In genomic region chr4:152009076-152010051, GRCm38 (mm10) we compare ENCODE assay signal across 8 mouse cellular contexts. TPM values are rescaled to one million over a fixed set of nuclear protein-coding genes. Genes with fewer than 3 reads are reported as not detected.
DNase-seq lines count a peak whose midpoint lies in the region; ATAC-seq lines count a peak whose summit lies in the region.

No protein-coding gene starts in this region.

- H3K27ac ChIP-seq in brown adipose tissue, adult 24 weeks (replicated peaks; ENCODE audit: low read depth, low read length), result no peak overlapping the region; the same call in 1 of the 2 replicates
- peak overlapping the region; percentile 62 for H3K27ac ChIP-seq in forebrain, embryonic 14.5 days (ENCODE audit: low read depth, low read length)
- H3K27ac ChIP-seq in hindbrain, embryonic 12.5 days, result peak overlapping the region; percentile 31

- WGBS in forebrain, embryonic 14.5 days, result under 1% methylated on average over 101 of the region's 115 CpGs
- WGBS in hindbrain, embryonic 12.5 days, result under 1% methylated on average over 112 of the region's 115 CpGs

- H3K4me2 ChIP-seq in forebrain, embryonic 14.5 days (ENCODE audit: low read length), result peak overlapping the region; percentile 100
- peak overlapping the region; percentile 100 for H3K4me2 ChIP-seq in hindbrain, embryonic 12.5 days (replicated peaks)

- H3K9me3 ChIP-seq in forebrain, embryonic 14.5 days (replicated peaks; ENCODE audit: control insufficient read depth, low read length), result no peaks in the 10 kb centered on the region
- H3K9me3 ChIP-seq in hindbrain, embryonic 12.5 days (replicated peaks), result no peaks in the 10 kb centered on the region

- DNase-seq in MEL-GATA-1-ER (ENCODE audit: extremely low read depth, low read depth), result peak; percentile 16
- DNase-seq in forebrain, embryonic 14.5 days (ENCODE audit: low spot score), result peak; percentile 65
- peak; percentile 79 to 85 for DNase-seq in left cerebral cortex, postnatal 14 days (ENCODE audit: low spot score in 2 of 2)
- peak; percentile 87 for DNase-seq in skeletal muscle tissue, adult 2 months (ENCODE audit: low read depth, low spot score)

- peaks cover 7% of the 10 kb centered on the region; the same call in 1 of the 2 replicates for H3K4me1 ChIP-seq in brown adipose tissue, adult 24 weeks (ENCODE audit: control insufficient read depth, insufficient read depth, insufficient read length, low read length)
- H3K4me1 ChIP-seq in forebrain, embryonic 14.5 days (ENCODE audit: control insufficient read depth, insufficient read depth, low read length), result peaks cover 15% of the 10 kb centered on the region
- peaks cover 34% of the 10 kb centered on the region for H3K4me1 ChIP-seq in hindbrain, embryonic 12.5 days

- ATAC-seq in forebrain, embryonic 14.5 days, result peak; percentile 80
- peak; percentile 72 for ATAC-seq in hindbrain, embryonic 12.5 days (ENCODE audit: low FRiP score)
- peak; percentile 7 for ATAC-seq in megakaryocyte, adult 5-6 weeks (ENCODE audit: poor library complexity, severe bottlenecking)
- ATAC-seq in monocyte, adult 5-6 weeks (replicated peaks; ENCODE audit: insufficient number of reproducible peaks, low FRiP score, low TSS enrichment, poor library complexity, severe bottlenecking), result no peak

- H3K4me3 ChIP-seq in brown adipose tissue, adult 24 weeks (ENCODE audit: insufficient read depth, low read depth, low read length), result peak overlapping the region; percentile 74
- H3K4me3 ChIP-seq in forebrain, embryonic 14.5 days (ENCODE audit: low read depth, low read length), result peak overlapping the region; percentile 71
- H3K4me3 ChIP-seq in hindbrain, embryonic 12.5 days, result peak overlapping the region; percentile 70

- peak overlapping the region; percentile 66 for H3K9ac ChIP-seq in forebrain, embryonic 14.5 days (ENCODE audit: low read length)
- peak overlapping the region; percentile 65 for H3K9ac ChIP-seq in hindbrain, embryonic 12.5 days

- intact Hi-C loops in left cerebral cortex, postnatal 14 days (cut with DNase I), result no loop called here

- H3K27me3 ChIP-seq in forebrain, embryonic 14.5 days (replicated peaks; ENCODE audit: control insufficient read depth, insufficient read depth, low read length), result peaks cover 15% of the 10 kb centered on the region
- peaks cover 50% of the 10 kb centered on the region for H3K27me3 ChIP-seq in hindbrain, embryonic 12.5 days

- no peaks in the 10 kb centered on the region for H3K36me3 ChIP-seq in forebrain, embryonic 14.5 days (ENCODE audit: control insufficient read depth, insufficient read depth, low read length)
- no peaks in the 10 kb centered on the region for H3K36me3 ChIP-seq in hindbrain, embryonic 12.5 days

RNA-seq across cellular contexts. Expression of gene Klhl21, which starts 0.8 kb away (rescaled TPM):
- polyA plus RNA-seq in brown adipose tissue, adult 24 weeks (2012; ENCODE audit: insufficient read depth, insufficient read length, missing spikeins), result 6.7 and 9.6 TPM in 2 replicates
- 0.69 and 1.8 TPM in 2 replicates for polyA plus RNA-seq in forebrain, embryonic 14.5 days (2014; fragmentation: Nextera tagmentation; extraction: Ambion mirVana)
- polyA plus RNA-seq in hindbrain, embryonic 12.5 days (2016; fragmentation: Nextera tagmentation; extraction: Ambion mirVana), result 8.0 and 8.2 TPM in 2 replicates
- 10 to 100 TPM; 12.7 to 13.4 TPM for total RNA-seq in left cerebral cortex, postnatal 14 days (2021)
- total RNA-seq in megakaryocyte, adult 5-6 weeks (2015), result 2.6 and 3.8 TPM in 2 replicates
- total RNA-seq in megakaryocyte, adult 5-6 weeks (2017), result 3.1 and 4.1 TPM in 2 replicates
- 7.1 to 11.1 TPM (median 9.6 TPM) in 3 replicates for total RNA-seq in monocyte, adult 5-6 weeks (2017)

RNA-seq across cellular contexts. Expression of gene Phf13, which starts 13.3 kb away (rescaled TPM):
- 2.1 and 4.2 TPM in 2 replicates for polyA plus RNA-seq in brown adipose tissue, adult 24 weeks (2012; ENCODE audit: insufficient read depth, insufficient read length, missing spikeins)
- 11.8 and 14.6 TPM in 2 replicates for polyA plus RNA-seq in forebrain, embryonic 14.5 days (2014; fragmentation: Nextera tagmentation; extraction: Ambion mirVana)
- 29.2 and 29.7 TPM in 2 replicates for polyA plus RNA-seq in hindbrain, embryonic 12.5 days (2016; fragmentation: Nextera tagmentation; extraction: Ambion mirVana)
- total RNA-seq in left cerebral cortex, postnatal 14 days (2021), result 10 to 100 TPM; 14.2 to 14.4 TPM
- total RNA-seq in megakaryocyte, adult 5-6 weeks (2015), result 3.9 and 5.6 TPM in 2 replicates
- 4.0 and 4.5 TPM in 2 replicates for total RNA-seq in megakaryocyte, adult 5-6 weeks (2017)
- 6.7 to 8.8 TPM (median 7.8 TPM) in 3 replicates for total RNA-seq in monocyte, adult 5-6 weeks (2017)

RNA-seq across cellular contexts. Expression of gene Zbtb48, which starts 18.1 kb away (rescaled TPM):
- 1.8 and 3.2 TPM in 2 replicates for polyA plus RNA-seq in brown adipose tissue, adult 24 weeks (2012; ENCODE audit: insufficient read depth, insufficient read length, missing spikeins)
- polyA plus RNA-seq in forebrain, embryonic 14.5 days (2014; fragmentation: Nextera tagmentation; extraction: Ambion mirVana), result 17.2 and 21.6 TPM in 2 replicates
- 20.4 and 25.2 TPM in 2 replicates for polyA plus RNA-seq in hindbrain, embryonic 12.5 days (2016; fragmentation: Nextera tagmentation; extraction: Ambion mirVana)
- total RNA-seq in left cerebral cortex, postnatal 14 days (2021), result 10 to 100 TPM; 11.5 to 13.2 TPM
- total RNA-seq in megakaryocyte, adult 5-6 weeks (2015), result 6.9 and 8.1 TPM in 2 replicates
- total RNA-seq in megakaryocyte, adult 5-6 weeks (2017), result 3.8 and 8.9 TPM in 2 replicates
- 4.1 to 10.8 TPM (median 9.1 TPM) in 3 replicates for total RNA-seq in monocyte, adult 5-6 weeks (2017)

RNA-seq across cellular contexts. Expression of gene Thap3, which starts 20.6 kb away (rescaled TPM):
- 6.4 and 8.2 TPM in 2 replicates for polyA plus RNA-seq in brown adipose tissue, adult 24 weeks (2012; ENCODE audit: insufficient read depth, insufficient read length, missing spikeins)
- 29.7 and 30.0 TPM in 2 replicates for polyA plus RNA-seq in forebrain, embryonic 14.5 days (2014; fragmentation: Nextera tagmentation; extraction: Ambion mirVana)
- 31.7 and 37.0 TPM in 2 replicates for polyA plus RNA-seq in hindbrain, embryonic 12.5 days (2016; fragmentation: Nextera tagmentation; extraction: Ambion mirVana)
- total RNA-seq in left cerebral cortex, postnatal 14 days (2021), result 10 to 100 TPM; 16.1 to 19.3 TPM
- total RNA-seq in megakaryocyte, adult 5-6 weeks (2015), result 9.6 and 11.2 TPM in 2 replicates
- 10.3 and 12.9 TPM in 2 replicates for total RNA-seq in megakaryocyte, adult 5-6 weeks (2017)
- 7.5 to 11.4 TPM (median 10.5 TPM) in 3 replicates for total RNA-seq in monocyte, adult 5-6 weeks (2017)

RNA-seq across cellular contexts. Expression of gene Tas1r1, which starts 29.0 kb away (rescaled TPM):
- not detected in 2 replicates for polyA plus RNA-seq in brown adipose tissue, adult 24 weeks (2012; ENCODE audit: insufficient read depth, insufficient read length, missing spikeins)
- polyA plus RNA-seq in forebrain, embryonic 14.5 days (2014; fragmentation: Nextera tagmentation; extraction: Ambion mirVana), result 0.32 and 0.70 TPM in 2 replicates
- 1.0 and 1.2 TPM in 2 replicates for polyA plus RNA-seq in hindbrain, embryonic 12.5 days (2016; fragmentation: Nextera tagmentation; extraction: Ambion mirVana)
- total RNA-seq in left cerebral cortex, postnatal 14 days (2021), result under 1 TPM; 0.49 to 0.55 TPM
- 0.11 and 0.16 TPM in 2 replicates for total RNA-seq in megakaryocyte, adult 5-6 weeks (2015)
- not detected in 2 replicates for total RNA-seq in megakaryocyte, adult 5-6 weeks (2017)
- not detected in 3 replicates for total RNA-seq in monocyte, adult 5-6 weeks (2017)

Comparison
In these comparisons a context has a peak if more than half of its experiments do, and no peak if none do; other contexts are left out.
1. DNase-seq: peak in every context shown above with its lines; median percentile 87 in skeletal muscle tissue, adult 2 months; 82 in left cerebral cortex, postnatal 14 days; 65 in forebrain, embryonic 14.5 days; 16 in MEL-GATA-1-ER.